Mouse (Mus musculus): ENCODE results near the gene Adamts9.

GRCm38 (mm10) chr6:92910611-92911010 is 32.7 kb downstream of the Adamts9 start:
- TF ChIP-seq POLR2A (IDR thresholded peaks at IDR 0.05; ENCODE audit: extremely low read depth, insufficient read depth, low read length) (no peak), CTCF (IDR thresholded peaks at IDR 0.05; ENCODE audit: low read depth, low read length) (no peak)
